Mouse (Mus musculus) heart, postnatal 0 days (tissue): ENCODE data around the gene Ece1.

Experiments
- CTCF ChIP-seq: IDR thresholded peaks from 2 replicates; pipeline ENCODE4 v1.5.1; 2016; ENCODE audit warnings: antibody characterized with exemption, control low read depth, low read depth
- EP300 ChIP-seq: IDR thresholded peaks from 2 replicates; pipeline ENCODE4 v1.6.1; 2016; ENCODE audit warnings: antibody characterized with exemption, low read depth

DNA sequence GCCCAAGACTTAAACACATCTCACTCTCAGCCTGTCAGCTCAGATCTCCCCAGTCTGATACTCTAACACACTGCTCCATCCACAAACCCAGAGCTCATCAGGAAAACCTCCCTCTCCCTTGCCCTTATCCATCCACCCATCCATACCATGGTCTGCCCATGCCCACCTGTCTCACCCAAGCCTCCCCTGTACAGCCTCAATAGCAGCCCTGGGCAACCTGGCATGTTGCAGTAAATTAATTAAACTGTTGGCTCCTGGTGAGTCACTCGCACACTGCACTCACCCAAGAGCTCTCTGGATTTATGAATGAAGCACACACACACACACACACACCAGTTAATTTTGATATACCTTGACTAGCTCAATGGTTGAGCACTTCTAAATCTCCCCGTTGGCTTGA lies 23.2 kb upstream of the Ece1 start:
- no peak for TF ChIP-seq CTCF
- TF ChIP-seq EP300 = no peak
